Mouse (Mus musculus) bone marrow, adult 2 months (tissue): ENCODE data around the gene Qser1. TPM values are rescaled to one million over a fixed set of nuclear protein-coding genes. Genes with fewer than 3 reads are reported as not detected.

Experiments used
- H3K27ac ChIP-seq: fragments of 200-500 bp; 2 replicates; pipeline ENCODE4 v1.5.1; 2012; ENCODE audit warnings: low read depth, mild to moderate bottlenecking, control low read depth, inconsistent platforms, low read length; ENCODE audit not compliant: control insufficient read depth, poor library complexity, insufficient read depth
- H3K4me1 ChIP-seq: fragments of 200-500 bp; 2 replicates; pipeline ENCODE4 v1.6.1; 2011; ENCODE audit warnings: low read length; ENCODE audit not compliant: control insufficient read depth, insufficient read depth
- H3K4me3 ChIP-seq: fragments of 200-500 bp; replicated peaks from 2 replicates; pipeline ENCODE3; 2011; ENCODE audit warnings: mild to moderate bottlenecking, low read depth, low read length, control low read depth; ENCODE audit not compliant: control insufficient read depth
- CTCF ChIP-seq: fragments of 200-500 bp; IDR thresholded peaks from 2 replicates; pipeline ENCODE4 v1.5.1; 2011; ENCODE audit warnings: low read length, control low read depth; ENCODE audit not compliant: control insufficient read depth, insufficient read depth
- POLR2A ChIP-seq: fragments of 200-500 bp; IDR thresholded peaks from 2 replicates; pipeline ENCODE4 v1.6.1; 2011; ENCODE audit warnings: low read depth, mild to moderate bottlenecking, control low read depth, low read length, borderline replicate concordance; ENCODE audit not compliant: control insufficient read depth
- WGBS: fragments of 180-500 bp; shearing (Covaris S2); methylation state at CpG from one replicate; pipeline ENCODE4 v1.1.7; 2018; 5-methylcytosine and 5-hydroxymethylcytosine counted together
- polyA plus RNA-seq: library from polyadenylated mRNA; stranded (reverse); fragments of >200 nt; gene quantifications from 2 replicates; pipeline ENCODE4 v1.2.4, GENCODE M21; 2011; ENCODE audit warnings: low replicate concordance; ENCODE audit not compliant: missing spikeins, insufficient read depth, insufficient read length

The Qser1 gene
- polyA plus RNA-seq, 1 experiment: 2.8 TPM

GRCm38 (mm10) chr2:104851686-104852085, 35.1 kb upstream of the Qser1 start:
- WGBS: 72% methylated on average over 5 of the region's 5 CpGs
- Histone ChIP-seq H3K27ac (no peak overlapping the region), H3K4me1 (no peaks in the 10 kb centered on the region; the same call in 1 of the 2 replicates), H3K4me3 (no peak overlapping the region)
- no peak for TF ChIP-seq CTCF

- TF ChIP-seq CTCF (no peak), POLR2A (no peak)
- H3K4me1 ChIP-seq: no peaks in the 10 kb centered on the region; the same call in 1 of the 2 replicates
- WGBS: 28% methylated on average over 3 of the region's 3 CpGs
- peak overlapping the region; percentile 66 for H3K4me3 ChIP-seq
- no peak overlapping the region for H3K27ac ChIP-seq
These were observed 33.4 kb upstream of the Qser1 start for GRCm38 (mm10) chr2:104849991-104850359.

- Histone ChIP-seq H3K4me1 (no peaks in the 10 kb centered on the region; the same call in 1 of the 2 replicates), H3K27ac (peak within 1 kb of the TSS; percentile 25; the same call in 1 of the 2 replicates), H3K4me3 (peak within 1 kb of the TSS; percentile 66)
- TF ChIP-seq POLR2A (no peak), CTCF (no peak)
- WGBS: under 1% methylated on average over 61 of the region's 62 CpGs
These were observed 32.9 kb upstream of the Qser1 start, which contains the start of gene Prrg4 for GRCm38 (mm10) chr2:104849276-104849990. Gene Prrg4, minus strand, starts transcription at chr2:104849876.

GRCm38 (mm10) chr2:104848235-104849161, 31.9 kb upstream of the Qser1 start:
- no peaks in the 10 kb centered on the region; the same call in 1 of the 2 replicates for H3K4me1 ChIP-seq
- no peak overlapping the region for H3K27ac ChIP-seq
- 2% methylated on average over 16 of the region's 16 CpGs for WGBS
- H3K4me3 ChIP-seq: peak overlapping the region; percentile 18
- TF ChIP-seq CTCF (no peak), POLR2A (no peak)

GRCm38 (mm10) chr2:104847645-104848044, 31.1 kb upstream of the Qser1 start:
- no peak for TF ChIP-seq CTCF
- no peak for TF ChIP-seq POLR2A
- H3K4me3 ChIP-seq: no peak overlapping the region
- H3K4me1 ChIP-seq: no peaks in the 10 kb centered on the region; the same call in 1 of the 2 replicates
- WGBS: 20% methylated on average over 2 of the region's 2 CpGs
- H3K27ac ChIP-seq: no peak overlapping the region

GRCm38 (mm10) chr2:104846638-104847414, 30.3 kb upstream of the Qser1 start:
- Histone ChIP-seq H3K27ac (no peak overlapping the region), H3K4me1 (no peaks in the 10 kb centered on the region; the same call in 1 of the 2 replicates), H3K4me3 (no peak overlapping the region)
- TF ChIP-seq CTCF: no peak
- no peak for TF ChIP-seq POLR2A
- WGBS: 23% methylated on average over 4 of the region's 4 CpGs

GRCm38 (mm10) chr2:104842559-104842958, 26.0 kb upstream of the Qser1 start:
- H3K27ac ChIP-seq: no peak overlapping the region
- no peak overlapping the region for H3K4me3 ChIP-seq
- no peaks in the 10 kb centered on the region for H3K4me1 ChIP-seq
- TF ChIP-seq POLR2A: no peak
- no peak for TF ChIP-seq CTCF

- Histone ChIP-seq H3K4me3 (no peak overlapping the region), H3K4me1 (no peaks in the 10 kb centered on the region), H3K27ac (no peak overlapping the region)
- WGBS: 67% methylated on average over 7 of the region's 7 CpGs
- TF ChIP-seq POLR2A (no peak), CTCF (no peak)
These were observed 25.2 kb upstream of the Qser1 start for GRCm38 (mm10) chr2:104841736-104842135.
